Mouse (Mus musculus) adrenal gland, postnatal 36 days (tissue): ENCODE results near the gene Kng1. TPM values are rescaled to one million over a fixed set of nuclear protein-coding genes. Genes with fewer than 3 reads are reported as not detected.
A peak's percentile ranks its signal among the peaks of the same experiment; 100 is the strongest.
"Not testable (repeated sequence)": the region's sequence is repeated elsewhere in the genome, so short reads cannot be mapped to it uniquely, and the experiment has no call there.

Experiments
- DNase-seq, 2 experiments: peaks; one replicate each; pipeline ENCODE4 v3.0.0; 2021; ENCODE audit warnings: mixed read lengths in 1 of 2
- long read RNA-seq, 2 experiments: library from polyadenylated mRNA; stranded (forward); transcript quantifications; one replicate each; pipeline ENCODE4 v2.0.0; 2021; ENCODE audit warnings: borderline sequencing depth in 2 of 2
- total RNA-seq, 2 experiments: library from RNA; stranded (reverse); gene quantifications; 2 replicates each; pipeline ENCODE4 v1.2.3; 2021

Kng1 gene
- total RNA-seq, result 1 to 10 TPM in 1 of 2 experiments, under 1 TPM in 1; 0.36 to 1.3 TPM
- long read RNA-seq, experiment 1, partial matches to known transcripts, result 0 of 2 reads
- long read RNA-seq, experiment 1, other reads (novel, unspliced or antisense), result 2 of 2 reads
- long read RNA-seq, experiment 2, partial matches to known transcripts, result 0 of 9 reads
- long read RNA-seq, experiment 2, other reads (novel, unspliced or antisense), result 5 of 9 reads

- not testable (repeated sequence) for DNase-seq
These were observed at the start of gene Kng1 for GRCm38 (mm10) chr16:23057668-23058447. Gene Kng1 (plus strand): TSS chr16:23057865.

- not testable (repeated sequence) for DNase-seq
These were observed 43.9 kb upstream of the Kng1 start for GRCm38 (mm10) chr16:23013786-23014185.

- DNase-seq, result not testable (repeated sequence)
These were observed 43.0 kb upstream of the Kng1 start for GRCm38 (mm10) chr16:23014645-23015044.

GRCm38 (mm10) chr16:23020571-23020970 is 37.1 kb upstream of the Kng1 start:
- not testable (repeated sequence) for DNase-seq

- DNase-seq, result no peak
These were observed 32.6 kb upstream of the Kng1 start for GRCm38 (mm10) chr16:23025111-23025510.

- DNase-seq, result no peak
These were observed 31.1 kb upstream of the Kng1 start for GRCm38 (mm10) chr16:23026582-23026981.

- peak in 1 of 2 experiments; percentile 23 for DNase-seq
These were observed 30.3 kb upstream of the Kng1 start for GRCm38 (mm10) chr16:23027341-23027740.

GRCm38 (mm10) chr16:23028966-23029600 is 28.6 kb upstream of the Kng1 start, which contains the start of gene Kng2:
Gene Kng2 (minus strand): TSS chr16:23029482.
- DNase-seq, result not testable (repeated sequence)

- peak; percentile 30 to 36 for DNase-seq
These were observed 26.8 kb upstream of the Kng1 start for GRCm38 (mm10) chr16:23030673-23031435.

GRCm38 (mm10) chr16:23033673-23034072 is 24.0 kb upstream of the Kng1 start:
- no peak for DNase-seq

GRCm38 (mm10) chr16:23037744-23038143 is 19.9 kb upstream of the Kng1 start:
- DNase-seq, result no peak

- DNase-seq, result no peak
These were observed 18.4 kb upstream of the Kng1 start for GRCm38 (mm10) chr16:23039281-23039680.

GRCm38 (mm10) chr16:23040876-23041275 is 16.8 kb upstream of the Kng1 start:
- no peak for DNase-seq

- no peak for DNase-seq
These were observed 11.3 kb upstream of the Kng1 start for GRCm38 (mm10) chr16:23046319-23046718.

GRCm38 (mm10) chr16:23059630-23060029 is 2.0 kb downstream of the Kng1 start:
- DNase-seq, result not testable (repeated sequence)

- DNase-seq, result not testable (repeated sequence)
These were observed 3.2 kb downstream of the Kng1 start for GRCm38 (mm10) chr16:23060781-23061325.

- DNase-seq, result not testable (repeated sequence)
These were observed 19.9 kb downstream of the Kng1 start for GRCm38 (mm10) chr16:23077516-23077915.

- not testable (repeated sequence) for DNase-seq
These were observed 29.5 kb downstream of the Kng1 start for GRCm38 (mm10) chr16:23087159-23087558.

GRCm38 (mm10) chr16:23087712-23088111 is 30.0 kb downstream of the Kng1 start:
- not testable (repeated sequence) for DNase-seq

GRCm38 (mm10) chr16:23088491-23088890 is 30.8 kb downstream of the Kng1 start:
- not testable (repeated sequence) for DNase-seq

- DNase-seq, result not testable (repeated sequence)
These were observed 33.7 kb downstream of the Kng1 start for GRCm38 (mm10) chr16:23091345-23091744.
